Mouse (Mus musculus): ENCODE results near the gene Plppr3. TPM values are rescaled to one million over a fixed set of nuclear protein-coding genes. Genes with fewer than 3 reads are reported as not detected.

The Plppr3 gene
- polyA plus RNA-seq, 1 experiment: 32.4 TPM

- peaks cover 5% of the 10 kb centered on the region for H3K4me1 ChIP-seq (ENCODE audit: control insufficient read depth, insufficient read depth, low read length)
- H3K4me3 ChIP-seq (replicated peaks; ENCODE audit: control insufficient read depth, low read depth, low read length): peak within 1 kb of the TSS; percentile 96
- TF ChIP-seq POLR2A (IDR thresholded peaks at IDR 0.05; ENCODE audit: borderline replicate concordance, control insufficient read depth, low read depth, low read length) (peak; percentile 90; the same call in 1 of the 2 replicates), CTCF (IDR thresholded peaks at IDR 0.05; ENCODE audit: control insufficient read depth, insufficient read depth, low read length) (no peak)
- peak within 1 kb of the TSS; percentile 86 for H3K27ac ChIP-seq (ENCODE audit: control insufficient read depth, insufficient read depth, low read depth, low read length, poor library complexity)
- 2% methylated on average over 42 of the region's 42 CpGs for WGBS
Observed at GRCm38 (mm10) chr10:79916808-79917531, 42.5 kb upstream of the Plppr3 start, which contains the start of gene Kiss1r. TSS of gene Kiss1r (plus strand) at chr10:79916971.

- TF ChIP-seq CTCF (IDR thresholded peaks at IDR 0.05; ENCODE audit: control insufficient read depth, insufficient read depth, low read length) (no peak), POLR2A (IDR thresholded peaks at IDR 0.05; ENCODE audit: borderline replicate concordance, control insufficient read depth, low read depth, low read length) (no peak)
- Histone ChIP-seq H3K4me1 (ENCODE audit: control insufficient read depth, insufficient read depth, low read length) (peaks cover 5% of the 10 kb centered on the region), H3K27ac (ENCODE audit: control insufficient read depth, insufficient read depth, low read depth, low read length, poor library complexity) (peak overlapping the region; percentile 86), H3K4me3 (replicated peaks; ENCODE audit: control insufficient read depth, low read depth, low read length) (peak overlapping the region; percentile 96)
- WGBS: 8% methylated on average over 8 of the region's 8 CpGs
Observed at GRCm38 (mm10) chr10:79916081-79916480, 41.6 kb upstream of the Plppr3 start.

GRCm38 (mm10) chr10:79914948-79915596 is 40.6 kb upstream of the Plppr3 start:
- Histone ChIP-seq H3K27ac (ENCODE audit: control insufficient read depth, insufficient read depth, low read depth, low read length, poor library complexity) (peak overlapping the region; percentile 81), H3K4me3 (replicated peaks; ENCODE audit: control insufficient read depth, low read depth, low read length) (peak overlapping the region; percentile 72), H3K4me1 (ENCODE audit: control insufficient read depth, insufficient read depth, low read length) (peaks cover 3% of the 10 kb centered on the region)
- WGBS: 15% methylated on average over 7 of the region's 7 CpGs
- TF ChIP-seq POLR2A (IDR thresholded peaks at IDR 0.05; ENCODE audit: borderline replicate concordance, control insufficient read depth, low read depth, low read length): no peak
- no peak for TF ChIP-seq CTCF (IDR thresholded peaks at IDR 0.05; ENCODE audit: control insufficient read depth, insufficient read depth, low read length)

GRCm38 (mm10) chr10:79914131-79914947 is 39.9 kb upstream of the Plppr3 start:
- peaks cover 5% of the 10 kb centered on the region for H3K4me1 ChIP-seq (ENCODE audit: control insufficient read depth, insufficient read depth, low read length)
- peak overlapping the region; percentile 81 for H3K27ac ChIP-seq (ENCODE audit: control insufficient read depth, insufficient read depth, low read depth, low read length, poor library complexity)
- peak overlapping the region; percentile 72 for H3K4me3 ChIP-seq (replicated peaks; ENCODE audit: control insufficient read depth, low read depth, low read length)
- no peak for TF ChIP-seq POLR2A (IDR thresholded peaks at IDR 0.05; ENCODE audit: borderline replicate concordance, control insufficient read depth, low read depth, low read length)
- TF ChIP-seq CTCF (IDR thresholded peaks at IDR 0.05; ENCODE audit: control insufficient read depth, insufficient read depth, low read length): no peak
- 36% methylated on average over 11 of the region's 11 CpGs for WGBS

GRCm38 (mm10) chr10:79912412-79912811 is 38.0 kb upstream of the Plppr3 start:
- peaks cover 7% of the 10 kb centered on the region for H3K4me1 ChIP-seq (ENCODE audit: control insufficient read depth, insufficient read depth, low read length)

GRCm38 (mm10) chr10:79910556-79910955 is 36.1 kb upstream of the Plppr3 start, which contains the start of gene Gm26602:
TSS of gene Gm26602 (plus strand) at chr10:79910856.
- H3K4me3 ChIP-seq (replicated peaks; ENCODE audit: control insufficient read depth, low read depth, low read length): no peak within 1 kb of the TSS
- peaks cover 5% of the 10 kb centered on the region for H3K4me1 ChIP-seq (ENCODE audit: control insufficient read depth, insufficient read depth, low read length)
- H3K27ac ChIP-seq (ENCODE audit: control insufficient read depth, insufficient read depth, low read depth, low read length, poor library complexity): no peak within 1 kb of the TSS; the same call in 1 of the 2 replicates
- TF ChIP-seq POLR2A (IDR thresholded peaks at IDR 0.05; ENCODE audit: borderline replicate concordance, control insufficient read depth, low read depth, low read length): no peak
- no peak for TF ChIP-seq CTCF (IDR thresholded peaks at IDR 0.05; ENCODE audit: control insufficient read depth, insufficient read depth, low read length)
- 93% methylated on average over 4 of the region's 4 CpGs for WGBS

More at GRCm38 (mm10) chr10:79912412-79912811, 38.0 kb upstream of the Plppr3 start:
- 86% methylated on average over 20 of the region's 20 CpGs for WGBS
- TF ChIP-seq POLR2A (IDR thresholded peaks at IDR 0.05; ENCODE audit: borderline replicate concordance, control insufficient read depth, low read depth, low read length) (no peak), CTCF (IDR thresholded peaks at IDR 0.05; ENCODE audit: control insufficient read depth, insufficient read depth, low read length) (no peak)
- Histone ChIP-seq H3K27ac (ENCODE audit: control insufficient read depth, insufficient read depth, low read depth, low read length, poor library complexity) (no peak overlapping the region), H3K4me3 (replicated peaks; ENCODE audit: control insufficient read depth, low read depth, low read length) (no peak overlapping the region)

GRCm38 (mm10) chr10:79909092-79909922 is 34.9 kb upstream of the Plppr3 start:
- 22% methylated on average over 14 of the region's 14 CpGs for WGBS
- TF ChIP-seq CTCF (IDR thresholded peaks at IDR 0.05; ENCODE audit: control insufficient read depth, insufficient read depth, low read length) (no peak), POLR2A (IDR thresholded peaks at IDR 0.05; ENCODE audit: borderline replicate concordance, control insufficient read depth, low read depth, low read length) (no peak)
- peaks cover 4% of the 10 kb centered on the region for H3K4me1 ChIP-seq (ENCODE audit: control insufficient read depth, insufficient read depth, low read length)
- H3K4me3 ChIP-seq (replicated peaks; ENCODE audit: control insufficient read depth, low read depth, low read length): no peak overlapping the region
- H3K27ac ChIP-seq (ENCODE audit: control insufficient read depth, insufficient read depth, low read depth, low read length, poor library complexity): peak overlapping the region; percentile 57

Measured in bone marrow, adult 2 months (tissue).